Mouse (Mus musculus) gastrocnemius, postnatal 25 days (tissue): ENCODE measurements around the gene Tpm4. TPM values are rescaled to one million over a fixed set of nuclear protein-coding genes. Genes with fewer than 3 reads are reported as not detected.

Experiments used
- DNase-seq: peaks from one replicate; pipeline ENCODE4 v3.0.0; 2022
- total RNA-seq, 2 experiments: library from RNA; stranded (reverse); gene quantifications; 1 replicate in 1 of 2; 2 replicates in 1 of 2; pipeline ENCODE4 v1.2.3; 2021

The Tpm4 gene
- total RNA-seq, 2 experiments from 2014 or later, result 41.3 to 53.8 TPM

- DNase-seq, result no peak
Observed at GRCm38 (mm10) chr8:72189417-72190214, 54.8 kb downstream of the Tpm4 start, which contains the start of gene Hsh2d. Hsh2d (plus strand) TSS chr8:72189638.

- no peak for DNase-seq
Observed at GRCm38 (mm10) chr8:72190215-72190539, 55.4 kb downstream of the Tpm4 start.

- DNase-seq, result no peak
Observed at GRCm38 (mm10) chr8:72192065-72192464, 57.3 kb downstream of the Tpm4 start.

GRCm38 (mm10) chr8:72197997-72198396 lies 63.2 kb downstream of the Tpm4 start:
- DNase-seq, result no peak

Other genes with a start within 250 kb of the Tpm4 start
- 1 to 10 TPM; 2.5 to 2.6 TPM for gene Zfp882, start 226.4 kb upstream of the Tpm4 start, total RNA-seq
- gene Zfp617, start 226.3 kb upstream of the Tpm4 start, total RNA-seq, result 10 to 100 TPM; 14.5 to 18.5 TPM
- gene Zfp961, start 183.9 kb upstream of the Tpm4 start, total RNA-seq, result 1 to 10 TPM; 2.4 to 3.0 TPM
- gene Cyp4f18, start 125.3 kb upstream of the Tpm4 start, total RNA-seq, result under 1 TPM; 0.36 to 0.40 TPM
- gene Olfr372, start 93.8 kb upstream of the Tpm4 start, total RNA-seq, result not detected
- gene Olfr373, start 51.8 kb upstream of the Tpm4 start, total RNA-seq, result not detected
- not detected for gene Olfr374, start 27.9 kb upstream of the Tpm4 start, total RNA-seq
- gene Rab8a, start 26.2 kb downstream of the Tpm4 start, total RNA-seq, result 10 to 100 TPM in 1 of 2 experiments, 1 to 10 TPM in 1; 9.7 to 11.4 TPM
- not detected for gene Hsh2d, start 54.7 kb downstream of the Tpm4 start, total RNA-seq
- gene Cib3, start 77.9 kb downstream of the Tpm4 start, total RNA-seq, result not detected
- gene Gm11034, start 78.7 kb downstream of the Tpm4 start, total RNA-seq, result not detected
- 10 to 100 TPM in 1 of 2 experiments, 1 to 10 TPM in 1; 8.8 to 11.9 TPM for gene Fam32a, start 84.8 kb downstream of the Tpm4 start, total RNA-seq
- 10 to 100 TPM; 21.0 to 22.2 TPM for gene Ap1m1, start 105.0 kb downstream of the Tpm4 start, total RNA-seq
- gene Gm10282, start 170.3 kb downstream of the Tpm4 start, total RNA-seq, result 1 to 10 TPM; 2.0 to 3.7 TPM
- gene Klf2, start 184.1 kb downstream of the Tpm4 start, total RNA-seq, result 10 to 100 TPM; 16.1 to 17.4 TPM